Mouse (Mus musculus) left cerebral cortex, adult 9 months (tissue): Measurements from ENCODE around the gene Paf1.
A peak's percentile ranks its signal among the peaks of the same experiment; 100 is the strongest.

Source experiments
- DNase-seq, 2 experiments: peaks; one replicate each; pipeline ENCODE4 v3.0.0; 2022; ENCODE audit warnings: low spot score in 2 of 2

Paf1 gene

DNA sequence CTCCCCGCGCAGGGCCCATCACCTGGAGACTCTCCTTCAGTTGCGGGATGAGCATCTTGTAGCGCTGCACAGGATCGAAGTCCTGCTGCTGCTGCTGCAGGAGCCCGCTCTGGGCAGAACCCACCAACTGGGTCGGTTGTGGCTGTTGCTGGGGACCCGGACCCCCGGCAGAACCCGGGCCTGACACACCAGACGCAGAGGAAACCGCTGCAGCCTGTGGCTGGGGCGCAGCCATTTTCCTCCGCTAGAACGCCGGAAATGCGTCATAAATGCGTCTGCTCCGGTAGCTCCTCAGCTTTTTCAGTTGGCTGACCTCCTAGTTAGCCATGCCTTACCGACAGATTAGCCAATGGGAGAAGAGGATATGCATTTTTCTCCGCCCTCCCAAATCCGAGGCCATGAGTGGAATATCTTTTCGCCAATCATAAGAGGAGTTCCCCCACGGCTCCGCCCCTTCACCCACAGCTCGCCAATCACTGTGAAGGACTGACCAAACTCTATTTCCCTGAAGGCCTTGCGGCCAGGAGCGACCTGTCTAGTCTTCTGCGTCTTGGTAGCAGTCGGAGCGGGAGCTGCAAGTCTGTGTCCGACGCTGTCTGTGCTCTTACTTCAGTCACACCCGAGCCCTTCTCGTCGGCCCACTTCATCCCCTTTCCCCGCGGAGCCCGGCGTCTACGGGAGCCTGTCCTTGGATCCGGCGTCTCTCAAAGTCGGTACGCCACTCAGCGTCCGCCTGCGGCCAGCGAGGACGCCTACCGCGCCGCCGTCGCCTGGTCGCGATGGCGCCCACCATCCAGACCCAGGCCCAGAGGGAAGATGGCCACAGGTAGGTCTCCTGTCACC, at the start of gene Paf1, which contains the start of gene Med29:
Gene Paf1, plus strand, starts transcription at position 523 of the 843 bp plus-strand sequence.
Gene Med29, minus strand, starts transcription at position 280 of the 843 bp plus-strand sequence.
- peak; percentile 98 to 99 for DNase-seq

DNA sequence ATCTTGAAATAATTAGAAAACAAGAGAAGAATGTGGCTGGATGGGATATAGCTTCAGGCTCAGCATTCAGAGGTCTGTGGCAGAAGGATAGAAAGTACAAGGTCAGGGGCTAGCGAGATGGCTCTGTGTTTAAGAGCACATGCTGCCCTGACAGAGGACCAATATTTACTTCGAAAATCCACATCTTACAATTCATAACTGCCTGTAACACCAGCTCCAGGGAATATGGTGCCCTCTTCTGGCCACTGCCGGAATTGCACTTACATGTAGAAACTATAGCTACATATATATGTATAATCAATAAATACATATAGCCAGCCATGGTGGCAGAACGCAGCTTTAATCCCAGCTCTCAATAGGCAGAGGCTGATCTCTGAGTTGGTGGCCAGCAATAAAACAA, 48.1 kb upstream of the Paf1 start:
- DNase-seq: peak in 1 of 2 experiments; percentile 70

DNA sequence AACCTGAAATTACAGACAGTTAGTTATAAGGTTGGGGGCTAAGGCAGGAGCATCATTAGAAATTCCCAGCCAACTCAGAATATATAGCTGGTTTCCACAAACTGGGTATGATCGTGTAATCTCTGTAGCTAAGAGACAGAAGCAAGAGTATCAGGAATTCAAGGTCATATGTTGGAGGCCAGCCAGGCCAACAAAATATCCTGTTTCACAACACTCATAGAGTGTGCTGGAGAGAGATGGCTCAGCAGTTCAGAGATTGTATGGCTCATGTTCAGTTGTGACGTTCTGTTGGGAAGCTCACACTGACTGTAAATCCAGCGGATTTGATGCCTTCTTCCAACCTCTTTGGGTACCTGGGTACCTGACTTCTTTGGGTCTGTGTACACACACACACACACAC, 45.0 kb upstream of the Paf1 start:
- DNase-seq: no peak

DNA sequence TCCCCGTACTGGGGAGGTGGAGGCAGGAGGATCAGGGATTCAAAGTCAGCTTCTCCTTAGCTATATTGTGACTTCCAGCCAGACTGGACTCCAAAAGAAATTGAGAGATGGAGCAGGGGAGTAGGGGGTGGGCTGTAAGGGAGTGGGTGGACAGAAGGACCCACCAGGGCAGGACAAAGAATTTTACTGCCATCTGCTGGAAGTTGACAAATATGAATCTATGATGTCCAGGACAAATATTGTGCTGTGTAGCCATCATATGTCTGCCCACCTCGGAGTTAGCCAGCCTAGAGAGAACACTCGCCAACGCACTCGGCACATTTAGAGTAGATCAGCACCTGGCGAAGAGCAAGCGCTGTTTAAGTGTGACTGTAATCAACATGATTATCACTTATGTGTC, 44.1 kb upstream of the Paf1 start:
- no peak for DNase-seq

DNA sequence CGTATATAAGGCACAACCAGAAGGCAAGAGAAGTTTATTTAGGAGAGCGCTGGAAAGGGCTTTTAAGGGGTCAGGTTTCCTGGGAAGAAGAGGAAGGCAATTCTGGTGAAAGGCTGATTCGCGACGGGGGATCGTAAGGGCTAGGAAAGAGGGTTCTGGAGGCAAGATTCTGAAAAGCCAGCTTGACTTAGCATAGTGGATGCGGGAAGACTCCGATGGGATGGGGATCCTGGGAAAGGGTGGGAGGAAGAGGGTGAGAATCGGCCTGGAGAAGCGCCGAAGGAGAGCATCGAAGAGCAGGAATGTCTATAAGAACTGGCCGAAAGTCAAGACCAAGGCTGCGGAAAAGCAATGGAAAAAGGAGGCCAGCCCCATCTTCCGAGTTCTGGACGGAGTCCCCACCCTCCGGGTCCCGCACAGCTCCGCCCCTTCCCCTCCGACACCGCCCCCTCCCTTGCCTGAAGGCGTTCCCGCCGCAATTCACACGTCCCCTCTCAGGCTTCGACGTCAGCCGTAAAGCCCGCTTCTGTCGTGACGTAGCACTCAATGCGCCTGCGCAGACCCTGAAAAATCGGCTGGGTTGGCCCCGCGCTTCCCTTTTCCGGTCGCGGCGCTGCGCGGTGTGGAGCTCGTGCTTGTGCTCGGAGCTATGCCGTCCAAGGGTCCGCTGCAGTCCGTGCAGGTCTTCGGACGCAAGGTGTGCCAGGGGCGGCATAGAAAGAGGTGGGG, 42.4 kb upstream of the Paf1 start, which contains the start of gene Rps16:
Gene Rps16, plus strand, starts transcription at position 498 of the 729 bp plus-strand sequence.
- peak; percentile 89 to 97 for DNase-seq

DNA sequence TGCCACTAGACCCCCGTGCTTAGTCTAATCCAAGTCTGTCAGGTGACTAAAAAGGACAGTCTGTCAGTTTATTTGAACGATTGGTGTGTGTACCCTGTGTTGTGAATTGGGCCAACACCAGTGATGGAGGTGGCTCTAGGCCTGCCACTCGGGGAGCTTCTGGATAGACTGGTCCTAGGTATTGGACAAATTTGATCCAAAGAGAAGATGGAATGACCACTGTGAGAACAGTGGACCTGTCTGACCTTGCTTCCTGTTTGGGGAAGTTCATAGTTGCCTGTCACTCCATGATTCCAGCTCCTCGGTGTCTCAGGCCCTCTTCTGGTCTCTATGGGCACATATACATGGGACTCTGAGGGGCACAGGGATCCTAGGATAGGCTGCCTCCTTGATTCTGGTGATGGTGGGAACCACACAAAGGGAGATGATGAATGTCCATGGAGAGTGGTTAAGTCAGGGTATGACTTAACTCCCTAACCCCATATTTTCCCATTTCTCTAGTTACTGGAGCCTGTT, 41.0 kb upstream of the Paf1 start:
- DNase-seq: no peak

DNA sequence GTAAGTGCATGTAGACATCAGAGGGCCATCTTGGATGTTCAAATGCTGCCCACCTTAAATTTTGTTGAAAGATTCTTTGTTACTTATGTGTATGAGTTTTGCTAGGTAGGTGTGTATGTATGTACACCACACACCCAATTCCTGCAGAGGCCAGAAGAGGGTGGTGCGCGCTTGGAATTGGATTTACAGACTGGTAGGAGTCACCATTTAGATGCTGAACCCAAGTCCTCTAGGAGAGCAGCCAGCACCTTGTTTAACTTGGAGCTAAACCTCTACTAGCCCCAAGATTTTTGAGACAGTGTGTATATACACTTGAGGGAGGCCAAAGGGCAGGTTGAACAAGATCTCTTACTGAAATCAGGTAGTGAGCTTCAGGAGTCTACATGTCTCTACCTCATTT, 39.5 kb upstream of the Paf1 start:
- DNase-seq: no peak

DNA sequence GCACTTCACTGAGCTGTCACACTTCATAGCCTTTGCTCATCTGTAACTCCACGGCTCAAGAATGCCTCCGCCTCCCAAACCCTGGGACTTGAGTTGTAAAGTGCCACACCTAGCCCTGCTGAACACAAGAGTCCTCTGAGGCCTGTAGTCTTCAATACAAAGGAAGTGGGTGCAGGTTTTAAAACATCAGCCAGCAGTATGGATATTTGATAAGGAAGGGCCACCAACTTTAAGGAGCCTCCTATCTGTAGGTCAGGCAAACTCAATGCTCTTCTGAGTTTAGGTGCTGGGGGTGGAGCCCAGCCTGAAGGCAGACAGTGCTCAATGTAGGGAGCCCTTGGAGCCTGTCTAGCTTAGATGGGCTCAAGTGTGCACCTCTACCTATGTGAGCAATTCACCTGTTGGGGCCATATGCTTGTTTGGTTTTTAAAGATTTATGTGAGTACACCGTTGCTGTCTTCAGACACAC, 38.6 kb upstream of the Paf1 start:
- no peak for DNase-seq

DNA sequence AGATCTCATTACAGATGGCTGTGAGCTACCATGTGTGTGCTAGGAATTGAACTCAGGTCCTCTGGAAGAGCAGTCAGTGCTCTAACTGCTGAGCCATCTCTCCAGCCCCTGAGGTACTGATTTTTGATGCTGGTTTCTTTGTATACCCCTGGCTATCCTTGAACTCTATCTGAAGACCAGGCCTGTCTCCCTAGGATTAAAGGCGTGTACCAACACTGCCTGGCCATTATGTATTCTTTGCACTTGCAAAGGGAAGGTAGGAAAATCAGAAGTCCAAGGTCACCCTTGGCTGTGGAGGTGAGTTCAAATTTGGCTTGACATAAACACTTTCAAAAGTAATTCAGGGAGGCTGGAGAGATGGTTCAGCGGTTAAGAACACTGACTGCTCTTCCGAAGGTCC, 38.2 kb upstream of the Paf1 start:
- DNase-seq: no peak

DNA sequence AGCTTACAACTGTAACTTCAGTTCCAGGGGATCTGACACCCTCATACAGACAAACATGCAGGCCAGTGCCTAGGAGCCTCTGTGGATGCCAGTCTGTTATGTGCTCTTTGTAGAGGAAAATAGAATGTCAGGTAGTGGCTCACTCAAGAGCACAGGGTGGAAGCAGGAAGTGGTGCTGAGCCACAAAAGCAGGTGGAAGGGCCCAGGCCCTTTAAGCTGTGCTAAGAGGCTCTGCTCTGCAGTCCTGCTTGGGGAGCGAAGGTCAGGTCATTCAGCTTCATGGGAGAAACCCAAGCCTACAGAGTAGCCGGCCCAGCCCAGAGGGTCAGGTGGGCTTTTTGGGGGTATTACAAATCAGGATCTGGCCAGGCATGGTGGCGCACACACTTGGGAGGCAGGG, 37.5 kb upstream of the Paf1 start:
- no peak for DNase-seq

DNA sequence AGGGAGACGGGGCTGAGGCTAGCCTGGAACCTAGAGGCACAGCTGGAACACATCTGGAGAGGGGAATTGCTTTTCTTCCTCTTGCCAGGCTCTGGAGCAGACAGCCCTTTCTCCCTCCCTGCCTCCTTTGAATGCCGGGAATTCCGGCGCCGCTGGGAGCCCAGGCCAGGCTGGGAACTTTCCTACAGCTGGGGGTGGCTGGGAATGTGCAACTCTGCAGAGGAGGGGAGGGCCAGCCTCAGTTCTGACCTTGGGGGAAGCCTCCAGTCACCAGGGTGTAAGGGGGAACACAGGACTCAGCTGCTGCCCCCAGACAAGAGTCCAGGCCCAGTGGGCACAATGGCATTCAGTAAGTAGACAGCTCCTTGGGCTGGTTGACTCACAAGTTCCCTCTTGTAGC, 35.8 kb upstream of the Paf1 start:
- DNase-seq: no peak

DNA sequence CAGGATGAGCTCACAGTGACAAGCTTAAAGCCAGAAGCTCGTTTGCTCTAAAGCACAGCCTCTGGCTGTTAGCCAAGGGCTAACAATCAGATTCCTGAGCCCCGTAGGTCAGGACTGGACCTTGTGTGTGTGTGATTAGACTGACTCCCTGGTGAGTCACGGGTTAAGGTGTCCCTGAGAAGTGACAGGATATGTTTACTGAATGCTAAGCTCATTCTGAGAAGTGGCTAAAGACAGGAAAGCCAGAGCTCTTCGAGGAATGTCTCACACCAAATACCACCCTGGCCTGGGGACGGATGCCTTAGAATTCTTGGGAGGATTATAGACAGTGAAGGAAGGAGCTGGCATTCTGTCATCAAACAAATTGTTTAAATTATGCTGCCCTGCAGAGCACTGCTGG, 34.8 kb upstream of the Paf1 start:
- no peak for DNase-seq

DNA sequence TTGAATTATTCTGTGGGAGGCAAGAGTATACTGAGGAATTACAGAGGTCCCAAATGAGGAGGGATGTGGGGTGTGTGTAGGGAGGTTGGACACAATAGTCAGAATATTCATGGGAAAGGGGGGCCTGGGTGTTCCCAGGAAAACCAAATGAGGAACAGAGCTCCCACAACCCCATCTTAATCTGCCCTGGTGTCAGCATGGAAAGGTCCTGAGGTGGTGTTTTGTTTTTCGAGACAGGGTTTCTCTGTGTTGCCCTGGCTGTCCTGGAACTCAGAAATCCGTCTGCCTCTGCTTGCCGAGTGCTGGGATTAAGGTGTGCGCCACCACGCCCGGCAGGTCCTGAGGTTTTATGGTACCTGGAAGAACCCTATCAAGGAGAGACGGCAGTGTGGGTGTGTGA, 34.3 kb upstream of the Paf1 start:
- DNase-seq: no peak

DNA sequence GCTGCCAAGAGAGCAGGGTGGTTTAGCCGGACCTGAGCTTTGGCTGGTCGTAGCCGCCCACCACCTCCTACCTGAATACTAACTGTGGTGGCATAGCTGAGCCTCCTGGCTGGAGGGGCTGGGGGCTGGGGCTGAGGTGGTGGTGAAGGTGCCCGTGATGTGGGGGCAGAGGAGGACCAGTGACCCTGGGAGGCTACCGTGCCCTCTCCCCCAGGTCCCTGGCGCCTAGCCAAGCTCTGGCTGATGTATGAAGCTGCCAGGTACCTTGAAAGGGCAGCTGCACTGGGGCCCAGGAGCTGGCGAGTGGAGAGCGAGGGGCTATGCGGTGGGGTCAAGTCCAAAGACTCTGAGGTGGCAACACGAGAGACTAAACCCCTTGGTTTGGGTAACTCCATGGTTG, 32.9 kb upstream of the Paf1 start:
- no peak for DNase-seq

DNA sequence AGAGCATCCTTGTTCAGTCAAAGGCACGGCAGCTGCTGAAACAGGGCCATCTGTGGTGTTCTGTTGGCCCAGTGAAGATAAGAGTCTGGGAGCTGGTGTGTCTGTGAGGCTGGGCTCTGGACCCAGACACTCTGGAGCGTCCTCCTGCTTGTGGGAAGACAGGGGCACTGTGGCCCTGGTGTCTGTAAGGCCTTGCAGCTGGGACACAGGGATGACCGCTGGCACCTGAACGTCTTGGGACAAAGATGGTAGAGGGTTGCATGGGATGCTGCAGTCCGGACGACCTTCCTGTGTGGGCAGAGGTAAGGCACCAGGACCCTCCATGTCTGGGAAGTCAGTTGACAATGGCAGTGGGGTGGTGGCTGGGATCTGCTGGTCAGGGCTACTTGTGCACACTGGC, 32.5 kb upstream of the Paf1 start:
- no peak for DNase-seq

DNA sequence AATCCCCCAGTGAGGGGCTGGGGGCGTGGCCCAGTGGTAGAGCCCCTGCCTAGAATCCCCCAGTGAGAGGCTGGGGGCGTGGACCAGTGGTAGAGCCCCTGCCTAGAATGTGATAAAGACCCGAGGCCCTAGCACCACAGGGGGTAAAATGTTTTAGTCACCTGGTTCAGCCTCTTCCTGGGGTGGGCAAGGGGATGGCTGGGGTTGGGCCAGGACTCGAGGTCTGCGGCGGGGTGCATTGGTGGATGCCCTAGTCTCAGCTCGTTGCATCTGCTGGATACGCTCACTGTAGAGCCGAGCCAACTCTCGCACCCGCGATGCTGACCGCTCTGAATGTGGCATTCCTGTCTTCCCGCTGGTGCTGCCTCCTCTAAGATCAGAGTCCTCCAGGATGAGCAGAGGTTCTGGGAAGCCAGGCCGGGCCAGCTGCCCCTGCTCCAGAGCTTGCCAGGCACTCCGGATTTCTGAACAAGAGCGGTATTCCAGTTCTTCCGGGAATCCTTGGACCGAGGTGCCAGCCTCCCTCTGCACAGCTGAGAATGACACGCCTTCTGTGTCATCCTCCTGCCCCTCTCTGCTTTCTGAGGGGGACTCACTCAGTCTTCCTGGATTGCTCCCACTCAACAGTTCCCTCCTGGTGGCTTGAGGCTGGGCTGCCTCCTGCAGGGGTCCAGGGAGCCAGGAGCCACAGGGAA, 31.0 kb upstream of the Paf1 start:
- DNase-seq: no peak

DNA sequence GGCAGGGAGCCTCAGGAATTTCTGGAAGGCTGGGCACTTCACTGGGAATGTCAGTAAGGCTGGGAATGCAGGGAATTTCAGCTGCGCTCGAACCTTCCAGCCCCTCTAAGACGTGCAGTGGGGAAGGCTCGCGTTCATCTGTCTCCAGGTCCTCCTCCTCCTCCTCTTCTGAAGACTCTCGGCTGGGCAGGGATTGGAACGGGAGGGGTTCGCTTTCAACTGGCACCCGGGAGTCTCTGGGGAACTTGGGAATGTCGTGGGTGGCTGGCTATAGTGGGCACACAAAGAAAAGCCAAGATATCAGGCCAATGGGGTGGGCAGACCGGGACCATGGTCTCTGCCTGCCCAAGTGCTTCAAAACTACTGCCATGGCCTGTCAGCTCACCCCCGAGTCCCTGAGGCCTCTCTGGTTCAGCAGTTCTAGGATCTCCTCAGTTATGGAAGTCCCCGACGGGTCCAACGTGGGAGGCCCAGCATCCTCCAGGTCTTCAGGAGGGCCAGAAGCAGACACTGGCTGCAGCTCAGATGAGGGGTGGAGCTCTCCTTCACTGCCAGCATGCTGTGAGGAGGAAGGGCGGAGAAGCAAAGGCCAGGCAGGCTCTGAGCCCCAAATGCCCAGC, 30.2 kb upstream of the Paf1 start:
- DNase-seq: no peak

DNA sequence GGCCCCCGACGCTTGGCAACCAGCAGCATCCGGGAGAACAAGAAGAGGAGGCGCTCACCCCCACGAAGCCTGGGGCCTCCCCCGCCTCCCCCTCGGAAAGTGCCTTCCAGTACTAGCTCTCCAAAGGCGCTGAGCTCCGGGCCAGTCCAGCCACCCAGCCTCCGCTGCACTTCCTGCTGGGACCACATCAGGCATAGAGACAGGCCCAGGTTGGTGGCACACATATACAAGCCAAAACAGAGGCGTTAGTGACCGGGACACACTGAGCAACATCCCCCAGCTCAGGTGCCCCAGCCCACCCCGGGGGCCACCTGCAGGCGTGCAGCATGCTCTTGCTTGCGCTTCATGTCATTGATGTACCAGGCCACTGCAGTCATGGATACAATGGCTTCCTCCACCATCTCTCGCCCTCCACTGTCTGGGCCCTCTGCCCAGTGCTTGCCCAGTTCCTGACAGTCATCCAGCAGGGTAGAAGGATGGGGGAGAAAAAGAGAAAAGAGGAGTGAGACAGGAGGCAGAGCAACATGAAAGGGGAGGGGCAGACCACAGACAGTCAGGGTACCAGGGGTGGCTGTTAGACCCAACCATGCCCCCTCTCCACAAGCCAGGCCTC, 25.0 kb upstream of the Paf1 start:
- no peak for DNase-seq

DNA sequence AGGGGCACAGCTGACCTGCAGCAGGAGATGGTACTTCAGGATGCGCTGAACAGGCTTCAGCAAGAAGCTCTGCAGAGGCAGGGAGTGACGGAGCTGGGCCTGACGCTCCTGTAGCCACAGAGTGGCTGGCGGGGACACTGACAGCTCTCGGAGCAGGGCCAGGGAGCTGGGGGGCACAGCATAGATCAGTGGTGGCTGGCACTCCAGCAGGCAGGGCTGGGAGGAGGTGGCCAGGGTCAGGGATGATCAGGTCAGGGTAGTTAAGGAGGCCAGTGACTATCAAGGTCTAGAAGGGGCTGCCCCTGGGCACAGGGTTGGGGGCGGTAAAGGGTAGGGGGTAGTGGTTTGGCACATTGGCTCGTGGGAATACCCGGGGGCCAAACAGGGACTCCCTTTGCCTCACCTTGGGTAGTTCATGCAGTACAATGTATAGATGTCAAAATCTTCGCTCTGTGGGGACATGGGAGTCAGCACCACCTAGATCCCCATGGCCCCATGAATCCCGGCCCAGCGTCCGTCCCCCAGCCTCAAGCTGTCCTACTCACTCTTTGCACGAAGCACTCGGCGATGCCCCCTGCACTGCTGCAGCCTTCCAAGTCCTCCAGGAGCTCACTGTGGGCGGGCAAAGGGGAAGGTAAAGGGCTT, 24.4 kb upstream of the Paf1 start:
- no peak for DNase-seq

DNA sequence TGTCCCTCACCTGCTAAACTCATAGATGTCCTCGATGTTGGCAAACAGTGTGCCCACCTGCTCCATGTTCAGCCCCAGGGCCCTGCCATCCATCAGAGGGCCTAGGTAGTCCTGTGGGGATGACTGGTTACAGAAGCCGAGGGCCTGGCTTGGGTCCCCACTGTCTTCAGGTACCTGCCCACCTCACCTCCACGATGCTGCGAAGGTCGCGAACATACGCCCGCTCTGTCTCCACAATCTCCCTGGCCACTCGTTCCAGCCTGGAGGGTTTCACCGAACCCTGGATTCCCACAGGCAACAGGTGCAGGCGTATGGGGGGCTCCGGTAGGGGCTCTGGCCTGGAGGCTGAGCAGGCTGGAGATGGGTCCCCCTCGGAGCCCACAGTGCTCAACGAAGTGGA, 22.7 kb upstream of the Paf1 start:
- no peak for DNase-seq
